Mouse (Mus musculus) naive thymus-derived CD4-positive, alpha-beta T cell, adult 2 months (primary cell): ENCODE results near the gene Dmc1.

Experiments used
- DNase-seq: peaks from one replicate; pipeline ENCODE4 v3.0.0-alpha.2; 2011; ENCODE audit warnings: low read depth

Gene Dmc1

GRCm38 (mm10) chr15:79604990-79605665 is at the start of gene Dmc1:
Gene Dmc1, minus strand, starts transcription at chr15:79605109.
- peak; percentile 17 for DNase-seq

- peak; percentile 59 for DNase-seq
Observed at GRCm38 (mm10) chr15:79651481-79651880, 46.6 kb upstream of the Dmc1 start.

GRCm38 (mm10) chr15:79650569-79650968 is 45.7 kb upstream of the Dmc1 start:
- peak; percentile 75 for DNase-seq

GRCm38 (mm10) chr15:79648130-79648529 is 43.2 kb upstream of the Dmc1 start:
- DNase-seq = no peak

- DNase-seq = no peak
Observed at GRCm38 (mm10) chr15:79645483-79645882, 40.6 kb upstream of the Dmc1 start.

- no peak for DNase-seq
Observed at GRCm38 (mm10) chr15:79641135-79641817, 36.4 kb upstream of the Dmc1 start.

- DNase-seq = no peak
Observed at GRCm38 (mm10) chr15:79630471-79630870, 25.6 kb upstream of the Dmc1 start.

GRCm38 (mm10) chr15:79619770-79620414 is 15.0 kb upstream of the Dmc1 start:
- no peak for DNase-seq

GRCm38 (mm10) chr15:79618456-79618855 is 13.5 kb upstream of the Dmc1 start:
- no peak for DNase-seq

- no peak for DNase-seq
Observed at GRCm38 (mm10) chr15:79617135-79617534, 12.2 kb upstream of the Dmc1 start.

GRCm38 (mm10) chr15:79616729-79617128 is 11.8 kb upstream of the Dmc1 start:
- DNase-seq = no peak

- DNase-seq = no peak
Observed at GRCm38 (mm10) chr15:79615501-79615900, 10.6 kb upstream of the Dmc1 start.

- DNase-seq = no peak
Observed at GRCm38 (mm10) chr15:79609226-79609625, 4.3 kb upstream of the Dmc1 start.

- no peak for DNase-seq
Observed at GRCm38 (mm10) chr15:79608214-79608613, 3.3 kb upstream of the Dmc1 start.

- DNase-seq = peak; percentile 24
Observed at GRCm38 (mm10) chr15:79607757-79608156, 2.8 kb upstream of the Dmc1 start.

- no peak for DNase-seq
Observed at GRCm38 (mm10) chr15:79606161-79606560, 1.3 kb upstream of the Dmc1 start.

GRCm38 (mm10) chr15:79600176-79600575 is 4.7 kb downstream of the Dmc1 start:
- DNase-seq = no peak

- DNase-seq = no peak
Observed at GRCm38 (mm10) chr15:79598715-79599114, 6.2 kb downstream of the Dmc1 start.

- no peak for DNase-seq
Observed at GRCm38 (mm10) chr15:79581581-79581980, 23.3 kb downstream of the Dmc1 start.

GRCm38 (mm10) chr15:79577671-79578426 is 27.1 kb downstream of the Dmc1 start:
- DNase-seq = peak; percentile 51

- no peak for DNase-seq
Observed at GRCm38 (mm10) chr15:79576947-79577346, 28.0 kb downstream of the Dmc1 start.

- no peak for DNase-seq
Observed at GRCm38 (mm10) chr15:79575543-79576222, 29.2 kb downstream of the Dmc1 start.
